Mouse (Mus musculus) megakaryocyte, adult 5-6 weeks (primary cell): ENCODE measurements around the gene Smad1. TPM values are rescaled to one million over a fixed set of nuclear protein-coding genes. Genes with fewer than 3 reads are reported as not detected.
A peak's percentile ranks its signal among the peaks of the same experiment; 100 is the strongest.

Source experiments
- ATAC-seq: 2 replicates; pipeline ENCODE4 v1.8.0; 2016; ENCODE audit warnings: mild to moderate bottlenecking, inconsistent platforms; ENCODE audit not compliant: poor library complexity, severe bottlenecking
- total RNA-seq, 2 experiments: library from RNA; stranded (forward) in 1 of 2; stranded (reverse) in 1 of 2; fragments of 153-499, 151-499 nt in 1 of 2; fragments of 221-1000, 200-1000 nt in 1 of 2; gene quantifications; 2 replicates each; pipeline versions ENCODE4 v1.2.3 to v1.2.4; 2015 to 2017

Smad1 gene
- total RNA-seq, 2 experiments from 2014 or later = 14.1 to 14.3 TPM

GRCm38 (mm10) chr8:79384276-79385271, 14.7 kb downstream of the Smad1 start:
- ATAC-seq = no peak

GRCm38 (mm10) chr8:79382857-79383262, 16.5 kb downstream of the Smad1 start:
- ATAC-seq = no peak

GRCm38 (mm10) chr8:79381771-79382170, 17.5 kb downstream of the Smad1 start:
- ATAC-seq = no peak

- no peak for ATAC-seq
These were observed 18.9 kb downstream of the Smad1 start for GRCm38 (mm10) chr8:79380386-79380785.

GRCm38 (mm10) chr8:79379971-79380370, 19.3 kb downstream of the Smad1 start:
- ATAC-seq = no peak

- ATAC-seq = no peak
These were observed 22.7 kb downstream of the Smad1 start for GRCm38 (mm10) chr8:79376648-79377047.

GRCm38 (mm10) chr8:79375775-79376123, 23.6 kb downstream of the Smad1 start:
- peak; percentile 13 for ATAC-seq

GRCm38 (mm10) chr8:79375074-79375774, 24.1 kb downstream of the Smad1 start:
- ATAC-seq = peak; percentile 22

GRCm38 (mm10) chr8:79374410-79374809, 24.9 kb downstream of the Smad1 start:
- peak; percentile 57 for ATAC-seq

GRCm38 (mm10) chr8:79373563-79373962, 25.8 kb downstream of the Smad1 start:
- no peak for ATAC-seq

- no peak for ATAC-seq
These were observed 26.4 kb downstream of the Smad1 start for GRCm38 (mm10) chr8:79372960-79373359.

GRCm38 (mm10) chr8:79372521-79372920, 26.8 kb downstream of the Smad1 start:
- ATAC-seq = no peak

- no peak for ATAC-seq
These were observed 27.2 kb downstream of the Smad1 start for GRCm38 (mm10) chr8:79372084-79372483.

- ATAC-seq = peak; percentile 57
These were observed 28.6 kb downstream of the Smad1 start for GRCm38 (mm10) chr8:79370646-79371290.

GRCm38 (mm10) chr8:79369163-79369562, 30.2 kb downstream of the Smad1 start:
- no peak for ATAC-seq

GRCm38 (mm10) chr8:79367959-79368358, 31.4 kb downstream of the Smad1 start:
- ATAC-seq = no peak

GRCm38 (mm10) chr8:79367350-79367749, 32.0 kb downstream of the Smad1 start:
- ATAC-seq = no peak

GRCm38 (mm10) chr8:79366227-79366626, 33.1 kb downstream of the Smad1 start:
- ATAC-seq = no peak

- no peak for ATAC-seq
These were observed 33.6 kb downstream of the Smad1 start for GRCm38 (mm10) chr8:79365707-79366106.

GRCm38 (mm10) chr8:79364806-79365205, 34.5 kb downstream of the Smad1 start:
- no peak for ATAC-seq

GRCm38 (mm10) chr8:79362430-79362829, 36.9 kb downstream of the Smad1 start:
- peak; percentile 75 for ATAC-seq
